Mouse (Mus musculus): ENCODE results near the gene Pold2.
"Not testable (repeated sequence)": the region's sequence is repeated elsewhere in the genome, so short reads cannot be mapped to it uniquely, and the experiment has no call there.

Gene Pold2

DNA sequence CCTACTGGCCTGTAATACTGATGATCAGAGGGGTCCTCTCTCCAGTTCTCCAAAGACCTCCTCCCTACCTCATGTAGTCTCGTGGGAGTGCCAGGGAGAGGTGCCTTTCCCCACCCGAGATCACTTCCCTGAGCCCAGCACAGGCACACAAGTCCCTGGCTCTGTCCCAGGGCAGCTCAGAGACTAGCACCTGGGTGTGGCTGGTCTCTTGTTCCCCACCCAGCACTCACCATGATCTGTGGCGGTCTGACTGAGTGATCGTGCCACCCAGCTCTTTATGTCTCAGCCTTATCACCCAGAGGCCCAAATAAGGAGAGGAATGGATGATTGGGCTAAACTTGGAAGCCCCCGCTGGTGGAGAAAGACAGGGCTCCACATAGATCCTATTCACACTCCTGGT, 20.4 kb upstream of the Pold2 start, which contains the start of gene Myl7:
Myl7 (minus strand) TSS at position 252 of the 400 bp plus-strand sequence.
- no peak for DNase-seq (ENCODE audit: low spot score)

DNA sequence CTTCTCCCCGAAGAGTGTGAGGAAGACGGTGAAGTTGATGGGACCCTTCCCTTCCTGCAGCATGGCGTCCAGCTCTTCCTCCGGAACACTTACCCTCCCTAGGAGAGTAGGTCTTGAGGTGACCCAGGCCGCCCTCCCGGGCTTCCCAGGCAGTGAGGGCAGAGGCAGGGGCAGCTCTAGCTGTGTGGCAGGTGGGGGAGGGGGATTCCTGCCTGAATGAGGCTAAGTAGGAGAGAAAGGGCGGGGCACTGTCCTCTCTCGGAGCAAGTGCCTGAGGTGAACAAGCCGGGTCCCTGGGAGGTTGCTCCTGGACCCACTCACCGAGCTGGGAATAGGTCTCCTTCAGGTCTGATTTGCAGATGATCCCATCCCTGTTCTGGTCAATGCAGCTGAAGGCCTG, 19.7 kb upstream of the Pold2 start:
- no peak for DNase-seq (ENCODE audit: low spot score)

DNA sequence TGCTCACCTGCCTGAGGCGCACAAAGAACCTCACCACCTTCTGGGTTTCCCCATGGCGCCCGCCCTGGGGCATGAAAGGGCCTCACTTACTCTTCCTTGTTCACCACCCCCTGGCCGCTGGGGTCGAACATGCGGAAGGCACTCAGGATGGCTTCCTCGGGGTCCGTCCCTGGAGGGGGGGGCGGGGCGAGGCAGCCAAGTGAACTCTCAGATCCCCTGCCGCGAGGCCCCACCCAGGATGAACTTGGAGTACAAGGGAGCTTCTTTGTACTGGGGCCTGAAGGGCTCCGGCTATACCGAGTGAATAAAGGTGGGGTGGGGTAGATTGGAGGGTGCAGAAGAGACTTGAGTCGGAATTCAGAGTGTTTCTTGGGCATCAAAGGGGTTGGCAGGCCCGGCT, 19.1 kb upstream of the Pold2 start:
- DNase-seq (ENCODE audit: low spot score) = no peak

DNA sequence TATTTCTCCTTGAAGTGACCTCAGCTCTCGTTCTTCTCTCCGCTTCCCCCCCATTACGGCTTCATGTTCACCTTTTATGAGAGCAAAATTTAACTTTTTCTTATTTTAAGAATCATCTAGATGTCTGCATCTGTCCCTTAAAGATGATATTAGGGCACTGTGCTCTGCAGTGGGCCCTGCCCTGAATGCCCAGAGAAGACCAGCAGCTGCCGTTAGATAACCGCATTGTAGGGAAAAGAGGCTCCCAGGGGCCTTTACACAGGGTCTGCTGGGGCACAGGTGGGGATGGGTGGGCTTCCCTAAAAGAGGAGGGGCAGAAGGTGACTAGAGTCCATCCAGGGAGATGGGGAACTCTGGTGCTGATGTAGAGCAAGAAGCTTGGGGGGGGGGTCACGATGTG, 15.7 kb upstream of the Pold2 start:
- DNase-seq (ENCODE audit: low spot score) = no peak

DNA sequence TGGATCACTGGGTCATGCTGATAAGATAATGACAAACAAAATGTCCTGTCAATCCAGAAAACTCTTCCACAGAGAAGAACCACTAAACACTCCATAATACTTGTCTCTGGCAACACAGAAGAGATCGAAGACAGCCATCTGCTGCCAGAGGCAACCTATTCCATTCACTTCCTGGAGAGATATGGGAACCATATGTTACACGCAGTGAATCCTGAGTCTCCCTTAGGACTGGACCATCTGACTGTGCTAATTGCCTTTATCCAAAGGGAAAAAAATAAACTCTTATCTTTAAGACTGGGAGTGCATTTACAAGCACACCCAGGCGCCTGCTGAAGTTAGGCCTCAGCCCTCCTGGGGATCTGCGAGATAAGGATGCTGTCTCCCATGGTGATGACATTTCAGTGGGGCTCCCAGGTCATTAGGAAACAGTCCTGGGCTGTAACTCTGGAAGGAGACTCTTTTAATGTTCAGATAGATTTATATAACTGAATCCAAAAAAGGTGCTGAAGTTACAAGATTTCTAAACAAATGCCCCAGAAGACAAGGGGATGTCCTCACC, 14.8 kb upstream of the Pold2 start:
- no peak for DNase-seq (ENCODE audit: low spot score)

DNA sequence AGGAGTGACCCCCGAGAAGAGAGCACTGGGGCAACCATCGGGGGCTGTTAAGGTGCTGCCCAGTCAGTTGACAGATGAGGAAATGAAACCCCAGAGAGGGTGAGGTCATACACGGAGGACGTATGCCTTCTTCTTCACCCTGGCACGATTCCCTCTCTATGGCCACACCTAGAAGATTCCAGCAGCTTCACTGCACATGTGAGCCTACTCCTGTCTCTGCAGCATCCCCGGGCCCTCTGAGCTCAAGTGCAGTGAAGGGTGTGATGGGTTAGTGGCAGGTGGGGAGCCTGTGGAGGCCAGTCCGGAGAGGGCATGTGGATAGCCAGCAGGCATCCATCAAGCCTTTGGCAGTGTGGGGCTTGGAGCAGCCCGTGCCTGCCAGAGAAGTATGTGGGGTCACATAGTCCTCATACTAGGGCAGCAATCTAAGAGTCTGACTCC, 14.1 kb upstream of the Pold2 start:
- DNase-seq (ENCODE audit: low spot score) = no peak

DNA sequence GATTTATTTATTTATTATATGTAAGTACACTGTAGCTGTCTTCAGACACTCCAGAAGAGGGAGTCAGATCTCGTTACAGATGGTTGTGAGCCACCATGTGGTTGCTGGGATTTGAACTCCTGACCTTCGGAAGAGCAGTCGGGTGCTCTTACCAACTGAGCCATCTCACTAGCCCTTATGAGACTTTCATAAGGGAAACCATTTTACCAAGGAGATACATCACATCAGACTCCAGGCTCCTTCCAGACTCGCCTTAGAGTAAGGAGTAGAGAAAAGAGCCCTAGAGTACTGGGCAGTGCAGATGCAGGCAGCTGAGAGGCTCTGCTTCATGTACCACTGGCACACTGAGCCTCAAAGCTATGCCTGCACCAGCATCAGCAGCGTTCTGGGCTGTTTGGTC, 10.5 kb upstream of the Pold2 start:
- DNase-seq (ENCODE audit: low spot score) = not testable (repeated sequence)

DNA sequence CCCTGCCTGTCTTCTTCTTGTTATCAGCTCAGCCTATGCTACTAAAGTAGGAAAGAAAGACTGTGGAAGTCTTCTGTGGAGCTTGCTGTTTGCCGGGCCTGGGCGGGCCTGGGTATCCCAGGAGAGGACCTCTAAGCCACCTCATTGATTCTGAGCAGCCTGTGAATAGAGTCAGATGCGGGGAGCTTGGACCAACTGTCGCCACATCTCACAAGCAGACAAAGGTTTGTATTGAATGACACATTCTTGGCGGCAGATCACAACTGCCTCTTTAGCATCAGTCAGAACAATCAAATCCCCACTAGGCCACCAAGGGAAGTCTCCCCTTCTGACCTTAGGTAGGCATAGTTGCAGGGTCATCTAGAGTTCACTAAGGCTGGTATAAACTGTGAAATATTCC, 9.2 kb upstream of the Pold2 start:
- no peak for DNase-seq (ENCODE audit: low spot score)

DNA sequence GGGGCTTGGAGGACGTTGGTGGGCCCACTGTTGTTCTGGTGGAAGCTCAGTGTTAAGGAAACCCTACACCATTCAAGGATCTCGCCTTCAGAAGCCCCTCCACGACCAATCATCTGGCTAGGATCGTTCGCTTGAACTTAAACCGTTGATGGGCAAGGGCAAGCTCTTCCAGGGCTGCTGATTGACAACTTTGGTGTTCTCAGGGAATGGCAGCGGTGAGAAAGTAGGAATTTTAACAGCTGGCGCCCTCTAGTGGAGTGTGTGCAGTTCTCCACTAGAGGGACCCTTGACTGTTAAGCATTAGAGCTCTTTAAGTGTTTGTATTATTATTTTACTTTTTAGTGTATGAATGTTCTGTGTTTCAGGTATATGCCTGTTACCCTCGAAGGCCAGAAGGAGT, 8.1 kb upstream of the Pold2 start:
- DNase-seq (ENCODE audit: low spot score) = peak; percentile 60

DNA sequence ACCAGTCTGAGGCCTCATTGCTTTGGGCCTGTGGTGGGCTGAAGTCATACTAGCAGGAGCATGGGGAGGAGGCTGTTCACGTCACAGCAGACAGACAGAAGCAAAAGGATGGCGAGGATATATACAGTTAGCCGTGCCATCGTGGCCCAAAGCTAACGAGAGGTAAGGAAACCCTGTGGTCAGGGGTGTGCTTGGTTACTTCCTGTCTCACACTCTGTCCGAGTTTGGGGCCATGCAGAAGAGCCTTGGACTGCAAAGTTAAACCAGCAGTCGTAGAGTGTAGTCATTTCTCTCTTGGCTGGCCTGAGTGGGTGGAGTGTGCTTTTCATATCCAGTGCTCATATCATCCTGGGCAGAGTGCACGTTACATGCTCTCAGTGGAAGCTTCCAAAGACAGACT, 4.4 kb upstream of the Pold2 start:
- DNase-seq (ENCODE audit: low spot score) = no peak

DNA sequence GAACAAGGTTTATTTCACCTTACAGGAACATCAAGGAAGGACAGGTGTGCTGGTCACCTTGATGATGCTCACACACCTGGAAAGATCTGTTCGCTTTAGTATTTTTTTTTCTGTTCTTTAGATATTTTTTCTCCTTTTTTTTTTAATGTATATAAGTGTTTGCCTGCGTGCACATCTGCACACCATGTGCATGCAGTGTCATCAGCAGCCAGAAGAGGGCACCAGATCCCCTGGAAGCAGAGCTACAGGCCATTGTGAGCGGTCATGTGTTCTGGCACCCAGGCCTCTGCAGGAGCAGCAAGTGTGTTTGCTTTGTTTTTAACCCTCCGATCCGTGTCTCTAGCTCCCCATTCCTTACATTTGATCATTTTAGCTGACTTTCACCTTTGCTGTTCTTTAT, 1.8 kb upstream of the Pold2 start:
- peak; percentile 36 for DNase-seq (ENCODE audit: low spot score)

DNA sequence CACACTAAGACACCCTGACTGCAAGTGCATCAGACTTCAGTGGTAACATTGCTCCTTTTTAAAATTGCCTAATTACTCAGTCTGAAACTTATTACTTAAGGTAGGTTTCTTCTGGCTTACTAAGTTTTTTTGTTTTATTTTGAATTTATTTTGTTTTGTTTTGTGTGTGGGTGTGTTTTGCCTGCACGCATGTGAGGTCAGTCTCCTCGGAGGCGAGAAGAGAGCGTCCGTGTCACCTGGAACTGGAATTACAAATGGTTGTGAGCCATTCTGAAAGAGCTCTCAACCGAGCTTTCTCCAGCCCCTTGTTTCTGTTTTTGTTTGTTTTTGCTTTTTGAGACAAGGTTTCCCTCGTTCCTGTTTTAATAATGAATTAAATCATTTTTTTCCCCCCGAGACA, 569 bp upstream of the Pold2 start:
- no peak for DNase-seq (ENCODE audit: low spot score)

DNA sequence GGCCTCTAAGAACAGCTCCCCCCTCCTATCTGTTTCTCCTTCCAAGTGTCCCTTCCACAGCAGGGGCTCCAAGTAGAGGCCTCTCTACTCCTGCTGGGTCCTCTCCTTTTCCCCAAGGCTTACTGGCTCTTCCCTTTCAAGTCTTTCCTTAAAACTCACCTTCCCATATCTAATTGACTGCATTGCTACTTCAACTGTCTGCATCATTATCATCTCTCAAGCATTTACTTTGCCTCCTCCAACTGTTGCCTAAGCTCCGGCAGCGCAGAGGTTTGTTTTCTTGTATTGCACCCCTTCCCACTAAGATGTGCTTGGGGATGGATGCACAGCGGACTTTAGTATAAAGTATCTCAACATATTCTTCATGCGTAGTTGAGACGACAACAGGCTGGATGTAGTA, 671 bp downstream of the Pold2 start:
- no peak for DNase-seq (ENCODE audit: low spot score)

DNA sequence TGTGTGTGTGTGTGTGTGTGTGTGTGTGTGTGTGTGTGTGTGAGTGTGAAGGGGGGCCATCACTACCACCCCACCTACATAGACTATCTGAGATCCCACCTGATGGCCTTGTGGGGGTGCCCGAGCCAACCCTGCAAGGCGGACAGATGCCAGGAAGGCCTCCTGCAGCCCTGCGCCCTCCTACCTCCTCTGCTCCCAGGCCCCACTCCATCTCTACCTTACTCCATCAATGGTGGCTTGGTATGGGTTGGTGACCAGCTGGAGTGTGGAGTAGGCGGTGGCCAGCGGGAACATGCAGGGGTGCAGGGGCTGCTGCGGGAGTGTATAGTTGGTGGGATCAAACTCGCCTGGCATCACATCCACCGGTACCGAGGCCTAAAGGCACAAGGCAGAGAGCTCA, 4.9 kb downstream of the Pold2 start:
- DNase-seq (ENCODE audit: low spot score) = no peak

DNA sequence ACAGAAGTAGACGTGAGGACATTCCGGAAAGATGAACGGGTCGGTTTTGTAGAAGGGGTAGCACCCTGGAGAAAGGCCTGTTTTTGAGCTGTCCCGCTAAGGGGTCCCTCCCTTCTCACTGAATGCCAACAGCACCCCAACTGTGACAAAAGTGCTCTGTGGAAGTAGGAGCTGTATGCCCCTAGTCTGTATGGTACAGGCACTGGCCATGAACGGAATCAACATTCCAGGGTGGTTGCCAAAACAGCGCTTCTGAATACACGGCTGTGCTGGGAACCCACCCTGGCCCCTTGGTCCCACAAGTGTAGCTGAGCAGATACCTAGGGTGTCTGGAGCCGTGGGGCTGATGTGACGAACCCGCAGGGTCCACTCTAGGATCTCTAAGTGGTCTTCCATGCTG, 5.4 kb downstream of the Pold2 start:
- DNase-seq (ENCODE audit: low spot score) = no peak

DNA sequence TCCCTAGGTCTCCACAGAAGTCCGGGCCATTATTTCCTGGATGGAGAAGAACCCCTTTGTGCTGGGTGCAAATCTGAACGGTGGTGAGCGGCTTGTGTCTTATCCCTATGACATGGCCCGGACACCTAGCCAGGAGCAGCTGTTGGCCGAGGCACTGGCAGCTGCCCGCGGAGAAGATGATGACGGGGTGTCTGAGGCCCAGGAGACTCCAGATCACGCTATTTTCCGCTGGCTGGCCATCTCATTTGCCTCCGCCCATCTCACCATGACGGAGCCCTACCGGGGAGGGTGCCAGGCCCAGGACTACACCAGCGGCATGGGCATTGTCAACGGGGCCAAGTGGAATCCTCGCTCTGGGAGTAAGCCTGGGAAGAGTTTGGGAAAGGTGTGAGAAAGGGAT, 8.0 kb downstream of the Pold2 start:
- no peak for DNase-seq (ENCODE audit: low spot score)

DNA sequence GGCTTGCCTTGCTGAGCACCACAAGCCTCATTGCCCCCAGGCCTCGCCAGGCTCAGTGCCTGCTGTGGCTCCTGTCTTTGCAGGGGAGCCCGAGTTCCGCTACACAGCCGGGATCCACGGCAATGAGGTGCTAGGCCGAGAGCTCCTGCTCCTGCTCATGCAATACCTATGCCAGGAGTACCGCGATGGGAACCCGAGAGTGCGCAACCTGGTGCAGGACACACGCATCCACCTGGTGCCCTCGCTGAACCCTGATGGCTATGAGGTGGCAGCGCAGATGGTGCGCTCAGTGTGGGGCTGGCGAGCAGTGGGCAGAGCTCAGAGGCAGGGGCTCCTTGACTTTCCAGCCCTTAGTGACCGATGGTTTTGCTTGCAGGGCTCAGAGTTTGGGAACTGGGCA, 8.8 kb downstream of the Pold2 start:
- no peak for DNase-seq (ENCODE audit: low spot score)

DNA sequence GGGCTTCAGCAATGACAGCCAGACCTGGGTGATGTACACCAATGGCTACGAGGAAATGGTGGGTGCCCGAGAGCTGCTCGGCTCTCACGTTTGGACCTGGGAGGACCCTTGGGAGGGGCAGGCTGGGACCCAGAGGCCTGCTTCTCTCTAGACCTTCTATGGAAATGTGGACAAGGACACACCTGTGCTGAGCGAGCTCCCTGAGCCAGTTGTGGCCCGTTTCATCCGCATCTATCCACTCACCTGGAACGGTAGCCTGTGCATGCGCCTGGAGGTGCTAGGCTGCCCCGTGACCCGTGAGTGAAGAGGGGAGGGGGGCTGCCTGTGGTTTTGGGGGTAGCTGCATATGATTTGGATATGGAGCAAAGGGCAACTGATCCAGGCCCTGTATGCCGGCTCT, 9.8 kb downstream of the Pold2 start:
- DNase-seq (ENCODE audit: low spot score) = no peak

DNA sequence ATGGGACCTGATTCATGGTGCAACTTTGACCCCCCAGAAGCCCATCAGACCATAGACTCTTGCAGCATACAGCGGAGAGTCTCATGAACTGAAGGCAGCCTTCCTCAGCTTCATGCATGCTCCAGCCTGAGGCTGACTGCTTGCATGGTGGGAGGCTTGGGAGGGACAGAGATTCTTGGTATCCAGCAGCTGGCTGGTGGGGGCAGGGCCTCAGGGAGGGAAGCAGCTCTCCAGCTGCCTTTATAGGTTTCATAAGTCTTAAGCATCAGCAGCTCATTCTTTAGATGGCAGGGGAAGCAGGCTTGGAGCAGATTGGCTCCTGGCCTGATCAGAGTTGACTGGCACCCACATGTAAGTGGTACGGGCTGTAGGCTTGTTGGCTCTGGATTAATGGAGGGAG, 10.9 kb downstream of the Pold2 start:
- no peak for DNase-seq (ENCODE audit: low spot score)

DNA sequence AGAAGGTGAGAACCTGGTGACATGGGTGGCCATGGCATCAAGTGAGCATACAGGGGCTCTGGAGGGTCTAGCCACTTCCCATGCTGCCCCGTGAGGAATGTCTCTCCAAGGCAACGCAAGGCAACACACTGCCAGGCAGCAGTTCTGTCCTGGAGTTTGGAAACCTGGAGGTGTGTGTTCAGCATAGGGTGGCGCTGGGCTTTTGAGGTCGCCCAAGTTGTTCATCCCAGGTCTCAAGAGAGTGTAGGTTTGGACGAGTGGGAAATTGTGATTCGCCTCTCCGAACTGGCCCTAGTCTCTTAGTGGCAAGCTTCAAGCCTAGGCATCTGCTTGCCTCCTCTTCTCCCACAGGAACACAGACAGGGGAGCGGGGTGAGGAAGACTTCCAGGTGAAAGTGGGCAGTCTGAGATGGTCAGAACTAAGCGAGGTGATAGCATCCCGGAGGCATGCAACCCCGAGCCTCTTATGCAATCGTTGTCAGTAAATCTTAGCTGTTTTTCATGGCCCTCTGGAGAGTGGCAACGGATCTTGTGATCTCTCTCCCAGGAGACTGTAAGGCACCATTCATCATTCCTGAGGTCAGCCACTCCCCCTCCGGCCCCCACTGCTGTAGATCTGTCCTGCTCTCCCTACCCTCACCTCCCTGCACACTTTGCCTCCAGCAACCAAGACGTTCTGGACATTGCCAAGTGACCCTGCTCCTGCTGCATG, 15.5 kb downstream of the Pold2 start:
- peak; percentile 21 for DNase-seq (ENCODE audit: low spot score)

DNA sequence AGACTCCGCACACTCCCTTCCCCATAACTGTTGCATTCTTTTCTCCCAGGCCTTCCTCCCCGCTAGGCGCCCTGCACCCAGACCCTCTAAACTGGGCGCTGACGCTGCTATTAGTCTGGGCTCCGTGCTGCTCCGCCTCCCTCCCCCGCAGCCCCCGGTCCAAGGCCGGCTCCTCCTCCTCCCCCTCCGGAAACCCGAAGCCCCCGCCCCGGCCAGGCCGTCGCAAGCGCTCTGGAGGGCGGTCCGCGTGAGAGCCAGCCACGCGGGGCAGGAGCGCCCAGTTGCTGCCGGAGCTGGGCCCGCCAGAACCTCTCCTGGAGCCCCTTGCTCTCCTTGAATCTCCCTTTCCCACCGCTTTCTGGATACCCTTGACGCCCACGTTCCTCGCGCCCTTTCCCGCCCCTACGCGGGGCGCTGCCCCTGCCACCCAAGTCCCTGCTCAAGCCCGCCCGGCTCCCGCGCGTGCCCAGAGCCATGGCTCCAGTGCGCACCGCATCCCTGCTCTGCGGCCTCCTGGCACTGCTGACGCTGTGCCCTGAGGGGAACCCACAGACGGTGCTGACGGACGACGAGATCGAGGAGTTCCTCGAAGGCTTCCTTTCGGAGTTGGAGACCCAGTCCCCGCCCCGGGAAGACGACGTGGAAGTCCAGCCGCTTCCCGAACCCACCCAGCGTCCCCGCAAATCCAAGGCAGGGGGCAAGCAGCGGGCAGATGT, 16.3 kb downstream of the Pold2 start, which contains the start of gene Aebp1:
Aebp1 (plus strand) TSS at position 270 of the 716 bp plus-strand sequence.
- peak; percentile 60 for DNase-seq (ENCODE audit: low spot score)

DNA sequence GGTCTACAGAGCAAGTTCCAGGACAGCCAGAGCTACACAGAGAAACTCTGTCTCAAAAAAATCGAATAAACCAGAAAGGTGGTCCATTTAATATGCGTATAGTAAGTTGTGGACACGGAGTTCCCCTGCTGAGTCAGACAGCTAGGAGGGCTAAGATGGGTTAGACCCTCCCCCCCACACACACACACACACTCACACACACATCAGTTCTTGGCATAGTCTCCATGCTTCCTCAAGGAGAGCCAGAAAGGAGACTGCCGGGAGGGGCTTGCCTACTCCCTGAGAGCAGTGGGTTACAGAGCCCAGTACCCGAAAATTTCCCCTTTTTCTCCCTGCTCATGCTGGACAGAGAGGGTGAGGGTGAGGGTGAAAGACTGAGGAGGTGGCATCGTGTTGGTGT, 17.5 kb downstream of the Pold2 start:
- no peak for DNase-seq (ENCODE audit: low spot score)

DNA sequence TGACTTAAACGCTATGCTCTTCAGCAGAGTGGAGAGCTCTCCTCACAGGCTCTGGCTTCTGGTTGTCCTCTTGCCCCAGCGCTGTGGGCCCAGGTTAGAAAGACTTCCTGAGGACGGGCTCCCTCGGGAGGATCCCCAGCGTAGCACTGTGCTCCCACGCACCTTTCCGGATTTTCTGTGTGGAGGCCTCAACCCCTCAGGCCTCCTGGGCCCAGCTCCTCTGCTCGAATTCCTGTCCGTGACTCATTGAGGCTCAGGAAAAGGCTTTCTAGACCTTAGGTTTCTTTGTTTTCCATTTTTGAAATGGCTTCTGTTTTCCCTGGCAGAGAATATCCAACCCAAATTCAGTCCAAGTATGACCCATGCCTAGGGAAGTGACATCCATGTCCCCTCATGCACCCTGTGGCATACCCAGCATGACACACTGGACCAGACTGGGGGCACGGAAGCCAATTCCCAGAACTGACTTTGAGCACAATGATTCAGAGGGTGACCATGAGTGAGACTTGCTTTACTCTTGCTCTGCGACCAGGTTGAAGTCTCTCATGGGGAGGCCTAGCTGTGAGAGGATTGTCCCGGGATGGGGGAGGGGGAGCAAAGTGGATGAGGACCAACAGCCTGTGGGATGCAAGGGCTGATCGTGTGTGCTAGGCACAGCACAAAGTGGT, 18.1 kb downstream of the Pold2 start:
- DNase-seq (ENCODE audit: low spot score) = no peak

All from urinary bladder, postnatal 25 days (tissue).